Mouse (Mus musculus): ENCODE measurements at regions not wholly inside any gene's neighbourhood (a gene's known extent, or its start where the extent isn't known, plus 50 kb on each side); places are given as distances from the start of the nearest gene placed in this dataset.

GRCm38 (mm10) chr9:98091105-98091504 lies 58.1 kb upstream of the Clstn2 start:
- no peak for DNase-seq

GRCm38 (mm10) chr9:98095064-98095790 lies 62.2 kb upstream of the Clstn2 start:
- DNase-seq = no peak

GRCm38 (mm10) chr9:98123390-98123789 lies 90.4 kb upstream of the Clstn2 start:
- DNase-seq = peak; percentile 15

- DNase-seq = no peak
These were observed 96.6 kb upstream of the Clstn2 start for GRCm38 (mm10) chr9:98129596-98129995.

- no peak for DNase-seq
These were observed 97.9 kb upstream of the Clstn2 start for GRCm38 (mm10) chr9:98130849-98131248.

GRCm38 (mm10) chr9:98140546-98140945 lies 107.6 kb upstream of the Clstn2 start:
- DNase-seq = no peak

- no peak for DNase-seq
These were observed 109.1 kb upstream of the Clstn2 start for GRCm38 (mm10) chr9:98142121-98142520.

GRCm38 (mm10) chr9:98146901-98147300 lies 113.9 kb upstream of the Clstn2 start:
- DNase-seq = no peak

- no peak for DNase-seq
These were observed 125.4 kb upstream of the Clstn2 start for GRCm38 (mm10) chr9:98158421-98158820.

- no peak for DNase-seq
These were observed 122.7 kb upstream of the Nmnat3 start for GRCm38 (mm10) chr9:98164489-98164888.

- no peak for DNase-seq
These were observed 113.2 kb upstream of the Nmnat3 start for GRCm38 (mm10) chr9:98174056-98174455.

GRCm38 (mm10) chr9:98176701-98177380 lies 110.4 kb upstream of the Nmnat3 start:
- DNase-seq = no peak

GRCm38 (mm10) chr9:98180766-98181165 lies 106.5 kb upstream of the Nmnat3 start:
- DNase-seq = no peak

- DNase-seq = no peak
These were observed 100.4 kb upstream of the Nmnat3 start for GRCm38 (mm10) chr9:98186757-98187300.

GRCm38 (mm10) chr9:98194356-98194755 lies 92.9 kb upstream of the Nmnat3 start:
- DNase-seq = no peak

GRCm38 (mm10) chr9:98218824-98219223 lies 68.4 kb upstream of the Nmnat3 start:
- no peak for DNase-seq

GRCm38 (mm10) chr9:98220367-98220766 lies 66.9 kb upstream of the Nmnat3 start:
- DNase-seq = no peak

GRCm38 (mm10) chr9:98221766-98222165 lies 65.5 kb upstream of the Nmnat3 start:
- no peak for DNase-seq

- no peak for DNase-seq
These were observed 59.0 kb upstream of the Nmnat3 start for GRCm38 (mm10) chr9:98228226-98228625.

- no peak for DNase-seq
These were observed 58.3 kb upstream of the Nmnat3 start for GRCm38 (mm10) chr9:98228907-98229306.

GRCm38 (mm10) chr9:98234731-98235130 lies 52.5 kb upstream of the Nmnat3 start:
- peak; percentile 61 for DNase-seq

All from kidney, postnatal 10 days (tissue).